Mouse (Mus musculus) Patski (cell line): ENCODE measurements around the gene Zbed4. TPM values are rescaled to one million over a fixed set of nuclear protein-coding genes. Genes with fewer than 3 reads are reported as not detected.
"Not testable (repeated sequence)": the region's sequence is repeated elsewhere in the genome, so short reads cannot be mapped to it uniquely, and the experiment has no call there.

Experiments used
- ATAC-seq: fragments of 100-300 bp; one replicate; pipeline ENCODE4 v1.8.0; 2021
- CTCF ChIA-PET: fragments of 350-600 bp; sonication (Branson Sonifier 250); formaldehyde crosslinking; loops from one replicate; lab custom pipeline; 2022; ENCODE audit warnings: inconsistent platforms; lab: Charles Lee
- POLR2A ChIA-PET: fragments of 350-600 bp; sonication (Branson Sonifier 250); formaldehyde crosslinking; loops from one replicate; lab custom pipeline; 2022; ENCODE audit warnings: antibody characterized with exemption, inconsistent platforms; lab: Charles Lee
- DNase-seq: peaks from one replicate; pipeline ENCODE4 v3.0.0-alpha.2; 2011; ENCODE audit warnings: low read depth, low spot score
- H3K27me3 ChIP-seq: fragments of 371-371 bp; one replicate; pipeline ENCODE4 v1.5.1; 2021
- CTCF ChIP-seq: fragments of 100-300 bp; IDR thresholded peaks from one replicate; pipeline ENCODE4 v1.5.1; 2021
- in situ Hi-C: fragments of 300-500 bp; cut with MboI; formaldehyde crosslinking; loops from 3 replicates; pipeline ENCODE4 v1.11.1; 2018; ENCODE audit warnings: low pct_unique_long_range_greater_than_20kb, mixed read lengths
- polyA plus RNA-seq: library from polyadenylated mRNA; unstranded; gene quantifications from one replicate; pipeline ENCODE4 v1.2.3, GENCODE M21; 2021

Gene Zbed4
- polyA plus RNA-seq, 1 experiment from 2014 or later: 10.4 TPM

DNA sequence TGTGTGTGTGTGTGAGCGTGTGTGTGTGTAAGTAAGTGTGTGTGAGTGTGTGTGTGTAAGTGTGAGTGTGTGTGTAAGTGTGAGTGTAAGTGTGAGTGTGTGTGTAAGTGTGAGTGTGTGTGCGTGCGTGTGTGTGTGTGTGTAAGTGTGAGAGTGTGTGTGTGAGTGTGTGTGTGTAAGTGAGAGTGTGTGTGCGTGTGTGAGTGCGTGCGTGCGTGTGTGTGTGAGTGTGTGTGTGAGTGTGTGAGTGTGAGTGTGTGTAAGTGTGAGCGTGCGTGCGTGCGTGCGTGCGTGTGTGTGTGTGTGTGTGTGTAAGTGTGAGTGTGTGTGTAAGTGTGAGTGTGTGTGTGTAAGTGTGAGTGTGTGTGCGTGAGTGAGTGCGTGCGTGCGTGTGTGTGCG, 4.3 kb downstream of the Zbed4 start:
- no peak for ATAC-seq
- in situ Hi-C loops: no loop called here
- no peak for DNase-seq
- no peak for TF ChIP-seq CTCF
- CTCF ChIA-PET: no interaction called here
- no peaks in the 10 kb centered on the region for H3K27me3 ChIP-seq
- POLR2A ChIA-PET: no interaction called here

DNA sequence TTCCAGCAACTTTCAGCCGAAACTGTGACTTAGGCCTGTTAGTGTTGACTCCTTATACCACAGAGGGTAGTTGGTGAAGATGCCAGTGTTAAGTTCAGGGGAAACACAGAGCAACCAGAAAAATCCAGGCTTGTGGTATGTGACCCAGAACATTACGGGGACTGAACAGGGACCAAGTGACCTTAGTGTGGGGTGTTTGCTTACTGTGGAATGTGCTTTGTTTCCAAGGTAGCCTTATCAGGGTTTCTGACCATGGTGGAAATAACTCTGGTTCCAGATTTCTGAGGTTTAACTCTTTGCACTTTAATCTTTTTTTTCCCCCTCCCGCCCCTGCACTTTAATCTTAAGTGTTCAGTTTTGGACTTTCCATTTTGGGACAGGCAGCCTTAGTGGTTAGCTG, 6.6 kb downstream of the Zbed4 start:
- DNase-seq (no peak), ATAC-seq (no peak)
- ChIA-PET POLR2A (no interaction called here), CTCF (no interaction called here)
- no peaks in the 10 kb centered on the region for H3K27me3 ChIP-seq
- in situ Hi-C loops: no loop called here
- TF ChIP-seq CTCF: no peak

DNA sequence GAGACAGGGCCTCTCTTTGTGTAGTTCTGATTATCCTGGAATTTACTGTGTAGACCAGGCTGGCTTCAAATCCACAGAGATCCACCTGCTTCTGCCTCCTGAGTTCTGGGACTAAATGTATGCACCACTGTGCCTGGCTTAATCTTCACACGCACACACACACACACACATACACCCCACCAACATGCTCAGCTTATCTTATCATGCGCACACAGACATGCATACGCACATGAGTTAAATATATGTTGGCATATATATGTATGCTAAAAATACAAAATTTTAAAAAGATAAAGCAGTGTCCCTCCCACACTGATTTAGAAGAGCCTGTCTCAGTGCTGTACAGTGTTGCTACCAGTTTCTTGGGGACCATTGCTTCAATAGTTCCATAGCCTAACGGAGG, 10.1 kb downstream of the Zbed4 start:
- in situ Hi-C loops: no loop called here
- CTCF ChIA-PET: no interaction called here
- DNase-seq (no peak), ATAC-seq (no peak)
- POLR2A ChIA-PET: no interaction called here
- no peaks in the 10 kb centered on the region for H3K27me3 ChIP-seq
- no peak for TF ChIP-seq CTCF

DNA sequence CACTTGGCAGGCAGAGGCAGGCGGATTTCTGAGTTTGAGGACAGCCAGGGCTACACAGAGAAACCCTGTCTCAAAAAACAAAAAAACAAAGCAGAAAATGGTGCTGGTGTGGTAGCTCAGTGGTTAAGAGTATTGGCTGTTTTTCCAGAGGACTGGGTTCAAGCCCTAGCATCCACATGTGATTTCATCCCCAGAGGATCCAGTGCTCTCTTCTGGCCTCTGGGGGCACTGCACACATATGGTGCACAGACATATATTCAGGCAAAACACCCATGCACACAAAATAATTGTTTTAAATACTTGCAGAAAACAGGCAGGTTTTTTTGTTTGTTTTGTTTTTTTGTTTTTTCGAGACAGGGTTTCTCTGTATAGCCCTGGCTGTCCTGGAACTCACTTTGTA, 14.7 kb downstream of the Zbed4 start:
- CTCF ChIA-PET, DNase-seq, ATAC-seq, in situ Hi-C loops, H3K27me3 ChIP-seq: not testable (repeated sequence)
- TF ChIP-seq CTCF: peak; percentile 55
- POLR2A ChIA-PET: interaction anchor here (0.6 kb wide), 1 partner anchor 133 kb away, joined by 3 read pairs; no protein-coding TSS in a partner anchor

DNA sequence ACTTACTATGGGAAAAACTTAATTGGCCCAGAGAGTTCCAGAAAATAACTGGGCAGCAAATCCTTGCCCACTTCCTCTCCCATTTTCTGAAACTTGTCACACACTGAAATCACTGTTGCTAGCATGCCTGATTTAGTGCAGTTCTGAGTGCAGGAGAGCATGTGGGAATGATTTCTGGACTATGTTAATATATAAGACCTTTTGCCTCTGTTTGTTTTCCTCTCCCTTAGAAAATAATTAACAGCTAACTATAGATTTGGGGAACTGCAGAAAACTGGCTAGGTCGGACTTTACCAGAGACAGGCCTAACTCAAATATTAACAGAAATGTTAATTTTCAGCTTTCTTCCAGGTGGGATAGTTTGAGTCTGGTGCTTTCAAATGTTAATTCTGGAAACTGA, 17.1 kb downstream of the Zbed4 start:
- TF ChIP-seq CTCF: no peak

DNA sequence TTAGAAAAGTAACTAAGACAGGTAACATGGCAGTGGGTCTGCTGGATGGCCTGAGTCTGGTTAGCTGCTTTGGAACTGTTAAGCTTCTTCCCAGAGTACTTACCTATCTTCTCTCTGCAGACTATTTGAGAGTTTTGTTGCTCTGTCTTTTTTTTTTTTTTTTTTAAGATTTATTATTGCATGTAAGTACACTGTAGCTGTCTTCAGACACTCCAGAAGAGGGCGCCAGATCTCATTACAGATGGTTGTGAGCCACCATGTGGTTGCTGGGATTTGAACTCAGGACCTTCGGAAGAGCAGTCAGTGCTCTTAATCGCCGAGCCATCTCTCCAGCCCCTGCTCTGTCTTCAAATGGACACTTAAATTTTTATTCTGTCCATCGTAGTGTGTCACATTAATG, 23.2 kb downstream of the Zbed4 start:
- POLR2A ChIA-PET, in situ Hi-C loops, DNase-seq, H3K27me3 ChIP-seq, ATAC-seq: not testable (repeated sequence)
- CTCF ChIA-PET: interaction anchor here (0.8 kb wide), 1 partner anchor 22 kb away, joined by 3 read pairs; no protein-coding TSS in a partner anchor
- peak; percentile 37 for TF ChIP-seq CTCF

More for the DNA sequence above, 17.1 kb downstream of the Zbed4 start:
- H3K27me3 ChIP-seq: no peaks in the 10 kb centered on the region
- ChIA-PET POLR2A (no interaction called here), CTCF (no interaction called here)
- in situ Hi-C loops: no loop called here
- no peak for ATAC-seq
- DNase-seq: no peak

DNA sequence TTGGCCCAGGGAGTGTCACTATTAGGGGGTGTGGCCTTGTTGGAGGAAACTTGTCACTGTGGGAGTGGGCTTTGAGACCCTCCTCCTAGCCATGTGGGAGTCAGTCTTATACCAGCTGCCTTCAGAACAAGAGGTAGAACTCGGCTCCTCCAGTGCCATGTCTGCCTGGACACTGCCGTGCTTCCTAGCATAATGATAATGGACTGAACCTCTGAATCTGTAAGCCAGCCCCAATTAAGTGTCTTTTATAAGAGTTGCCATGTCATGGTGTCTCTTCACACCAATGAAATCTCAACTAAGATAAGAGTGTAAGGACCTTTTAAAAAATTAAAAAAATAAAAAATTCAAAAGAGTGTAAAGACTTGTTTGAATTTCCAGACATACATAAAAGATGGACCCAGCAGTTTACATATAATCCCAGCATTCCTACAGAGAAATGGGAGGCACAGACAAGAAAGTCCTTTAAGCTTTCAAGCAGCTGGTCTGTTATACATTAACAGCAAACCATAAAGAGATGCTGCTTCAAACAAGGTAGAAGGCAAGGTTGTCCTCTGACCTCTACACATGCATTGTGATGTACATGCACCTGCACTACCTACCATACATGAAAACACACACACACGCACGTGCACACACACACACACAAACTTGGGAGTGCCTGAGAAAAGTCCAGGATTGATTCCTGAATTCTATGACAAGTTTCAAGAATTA, 40.8 kb downstream of the Zbed4 start:
- H3K27me3 ChIP-seq: no peaks in the 10 kb centered on the region
- no peak for ATAC-seq
- in situ Hi-C loops: no loop called here
- DNase-seq: no peak
- no peak for TF ChIP-seq CTCF
- POLR2A ChIA-PET: no interaction called here
- CTCF ChIA-PET: no interaction called here

DNA sequence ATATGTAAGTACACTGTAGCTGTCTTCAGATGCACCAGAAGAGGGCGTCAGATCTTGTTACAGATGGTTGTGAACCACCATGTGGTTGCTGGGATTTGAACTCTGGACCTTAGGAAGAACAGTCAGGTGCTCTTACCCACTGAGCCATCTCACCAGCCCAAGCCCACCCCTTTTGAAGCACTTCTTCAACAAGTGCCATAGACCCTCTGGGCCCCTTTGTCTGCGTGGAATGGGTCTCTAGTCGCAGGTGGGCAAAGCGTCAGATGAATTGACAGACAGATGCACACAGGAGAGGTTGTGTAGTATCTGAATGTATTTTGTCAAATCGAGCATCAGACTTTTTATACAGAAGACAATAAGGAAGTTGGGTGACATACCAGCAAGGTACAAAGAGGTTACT, 43.3 kb downstream of the Zbed4 start:
- CTCF ChIA-PET, H3K27me3 ChIP-seq, in situ Hi-C loops, ATAC-seq, DNase-seq: not testable (repeated sequence)
- POLR2A ChIA-PET: interaction anchor here (0.6 kb wide), 1 partner anchor 80 kb away, joined by 5 read pairs; no protein-coding TSS in a partner anchor

DNA sequence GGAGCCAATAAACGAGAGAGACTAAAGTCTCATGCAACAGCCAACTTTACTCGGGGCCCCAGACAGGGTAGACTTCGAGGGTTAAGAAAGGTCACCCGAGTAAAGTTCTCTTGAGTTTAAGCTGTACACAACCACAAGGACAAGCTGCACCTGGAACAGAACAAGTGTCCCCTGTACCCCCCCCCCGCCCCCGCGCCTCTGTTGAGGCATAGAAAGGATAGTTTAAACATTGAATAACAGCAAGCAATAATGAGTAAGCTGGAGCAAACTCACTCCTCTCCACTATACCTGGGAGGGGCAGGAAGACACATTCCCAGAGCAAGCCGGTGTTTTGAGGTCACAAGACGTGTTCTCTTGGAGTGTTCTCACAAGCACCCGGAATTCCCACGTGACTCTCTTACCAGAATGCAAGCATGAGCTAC, 48.5 kb downstream of the Zbed4 start:
- CTCF ChIA-PET: interaction anchor here (1.1 kb wide), 1 partner anchor 15 kb away, joined by 4 read pairs; no protein-coding TSS in a partner anchor
- TF ChIP-seq CTCF: no peak
- POLR2A ChIA-PET: no interaction called here
- H3K27me3 ChIP-seq: no peaks in the 10 kb centered on the region
- ATAC-seq (no peak), DNase-seq (no peak)
- in situ Hi-C loops: no loop called here

DNA sequence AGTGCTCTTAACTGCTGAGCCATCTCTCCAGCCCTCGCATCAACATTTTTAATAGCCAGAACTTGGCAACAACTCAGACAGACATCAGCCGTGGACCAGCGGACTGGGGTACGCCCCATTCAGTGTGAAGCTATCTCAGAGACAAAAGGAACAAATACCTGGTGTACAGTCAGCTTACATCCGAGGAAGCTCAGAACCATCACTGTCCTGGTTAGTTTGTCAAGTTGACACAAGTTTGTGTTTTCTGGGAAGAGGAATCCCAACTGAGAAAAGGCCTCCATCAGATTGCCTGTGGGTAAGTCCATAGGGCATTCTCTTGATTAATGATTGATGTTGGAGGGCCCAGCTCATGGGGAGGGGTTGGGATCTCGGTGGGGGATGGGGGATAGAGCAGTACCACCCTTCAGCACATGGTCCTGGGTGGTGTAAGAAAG, 49.5 kb downstream of the Zbed4 start:
- ChIA-PET POLR2A (no interaction called here), CTCF (no interaction called here)
- ATAC-seq (no peak), DNase-seq (no peak)
- in situ Hi-C loops: no loop called here
- H3K27me3 ChIP-seq: no peaks in the 10 kb centered on the region
- TF ChIP-seq CTCF: no peak

DNA sequence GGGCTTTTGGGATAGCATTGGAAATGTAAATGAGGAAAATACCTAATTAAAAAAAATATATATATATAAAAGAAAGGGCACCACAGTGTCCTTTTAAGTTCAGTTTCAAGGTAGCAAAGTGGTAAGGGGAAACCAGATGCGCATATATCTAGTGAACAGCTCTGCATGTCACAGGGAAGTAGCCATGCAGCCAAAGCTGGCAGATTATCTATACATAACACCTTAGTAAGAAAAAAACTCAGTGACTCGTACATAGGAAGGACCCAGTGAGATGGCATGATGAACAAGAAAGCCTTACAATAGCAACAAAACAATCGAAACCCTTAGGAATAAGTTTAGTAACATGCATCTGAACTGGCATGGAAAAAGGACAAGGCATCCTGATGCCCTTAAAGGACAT, 50.4 kb downstream of the Zbed4 start:
- ChIA-PET POLR2A (interaction anchor here (0.9 kb wide), 1 partner anchor 10 kb away, joined by 3 read pairs; no protein-coding TSS in a partner anchor), CTCF (no interaction called here)
- no peak for TF ChIP-seq CTCF
- in situ Hi-C loops: no loop called here
- ATAC-seq (no peak), DNase-seq (no peak)
- no peaks in the 10 kb centered on the region for H3K27me3 ChIP-seq
